Mouse (Mus musculus) T-helper 17 cell (primary cell): ENCODE data around the gene Sypl2.
"Not testable (repeated sequence)": the region's sequence is repeated elsewhere in the genome, so short reads cannot be mapped to it uniquely, and the experiment has no call there.

Experiments
- in situ Hi-C, 2 experiments: fragments of 300-600 bp; cut with MboI, MseI; formaldehyde crosslinking; loops; 1 replicate in 1 of 2; 2 replicates in 1 of 2; pipeline ENCODE4 v1.15.1; 2025; ENCODE audit warnings: high pct_unique_total_duplicates in 2 of 2

Sypl2 gene

DNA sequence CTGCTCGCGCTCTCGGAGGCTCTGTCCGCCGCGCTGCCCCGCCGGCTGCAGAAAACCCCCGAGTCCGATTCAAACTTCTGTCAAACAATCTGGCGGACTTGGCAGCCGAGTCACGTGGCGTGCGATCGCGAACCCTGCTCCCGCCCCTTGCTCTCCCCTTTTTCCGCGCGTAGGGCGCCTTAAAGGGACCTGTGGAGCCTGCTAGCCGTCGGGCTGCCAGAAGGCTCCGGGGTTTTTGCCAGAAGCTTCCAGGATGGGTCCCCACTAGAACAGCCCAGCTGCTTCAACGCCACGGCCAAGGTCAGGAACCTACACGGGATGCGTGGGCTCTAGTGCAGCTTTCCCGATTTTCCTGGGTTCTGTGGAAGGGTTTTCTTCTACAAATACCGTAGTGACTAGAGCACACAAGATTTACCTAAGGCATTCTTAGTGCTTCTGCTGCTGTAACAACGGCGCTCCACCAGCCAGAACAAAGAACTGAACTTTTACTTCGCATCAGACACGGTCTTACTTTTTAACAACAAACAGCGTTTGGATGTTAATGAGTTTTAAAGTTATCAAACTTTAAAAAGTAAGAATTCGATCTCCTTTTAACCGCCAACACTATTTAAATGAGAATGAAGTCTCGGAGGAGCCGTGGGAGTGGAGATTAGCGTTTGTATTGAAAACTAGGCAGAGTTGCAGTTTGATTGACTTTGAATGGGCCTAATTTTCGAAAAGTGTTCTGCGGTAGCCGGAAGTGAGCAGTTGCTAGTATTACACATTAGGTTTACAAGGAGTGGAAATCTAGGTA is at the start of gene Sypl2:
TSS of gene Sypl2 (minus strand) at position 91 of the 793 bp plus-strand sequence.
- in situ Hi-C loops, result no loop called here

- in situ Hi-C loops, result loop anchor here in 1 of 2 experiments (10.0 kb wide), 1 partner anchor 1505 kb away; no protein-coding TSS in a partner anchor
These were observed 32.9 kb upstream of the Sypl2 start for GRCm38 (mm10) chr3:108259319-108259718.

- in situ Hi-C loops, result loop anchor here in 1 of 2 experiments (10.0 kb wide), 1 partner anchor 1503 kb away; no protein-coding TSS in a partner anchor
These were observed 31.5 kb upstream of the Sypl2 start for GRCm38 (mm10) chr3:108257831-108258500.

DNA sequence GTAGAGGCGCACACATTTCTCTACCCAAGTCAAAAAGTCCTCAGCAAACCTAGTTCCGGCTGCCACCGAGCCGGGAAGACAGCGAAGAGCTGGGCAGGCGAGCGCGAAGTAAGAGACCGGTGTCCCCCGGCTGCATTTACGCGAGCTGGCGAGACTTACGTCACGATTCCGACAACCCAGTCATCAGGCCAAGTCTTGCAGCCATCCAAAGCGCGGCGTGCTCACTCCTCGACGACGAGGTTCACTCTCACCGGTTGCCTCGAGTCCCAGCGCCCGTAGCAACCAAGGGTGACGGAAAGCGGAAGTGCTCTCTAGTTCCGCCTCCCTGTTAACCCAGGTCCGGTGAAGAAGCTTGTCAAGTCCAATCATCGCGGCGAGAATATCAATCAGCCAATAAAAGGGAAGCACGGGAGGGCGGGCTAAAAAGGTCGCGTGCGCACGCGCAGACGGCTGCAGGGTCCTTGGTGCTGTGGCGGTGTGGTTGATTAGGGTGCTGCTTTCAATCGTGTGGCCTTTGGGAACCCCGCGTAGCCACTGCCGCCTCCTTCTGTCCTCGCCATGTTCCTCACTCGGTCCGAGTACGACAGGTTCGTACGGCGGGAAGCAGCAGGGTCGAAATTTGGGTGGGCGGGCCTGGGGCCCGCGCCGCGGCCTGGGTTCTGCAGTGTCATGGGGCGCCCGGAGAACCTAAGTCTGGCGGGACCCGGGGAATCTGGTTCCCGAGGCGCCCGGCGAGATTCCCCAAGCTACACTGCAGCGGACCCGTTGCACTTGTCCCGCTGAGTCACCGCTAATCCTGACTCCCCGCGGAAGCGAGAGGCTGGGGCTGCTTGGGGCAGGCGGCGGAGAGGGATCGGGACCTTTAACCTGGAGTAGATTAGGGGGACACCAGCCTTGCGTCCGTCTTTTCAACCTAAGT is 30.5 kb upstream of the Sypl2 start, which contains the start of gene Psma5:
TSS of gene Psma5 (plus strand) at position 208 of the 919 bp plus-strand sequence.
- in situ Hi-C loops, result loop anchor here in 1 of 2 experiments (10.0 kb wide), 1 partner anchor 1502 kb away; no protein-coding TSS in a partner anchor

DNA sequence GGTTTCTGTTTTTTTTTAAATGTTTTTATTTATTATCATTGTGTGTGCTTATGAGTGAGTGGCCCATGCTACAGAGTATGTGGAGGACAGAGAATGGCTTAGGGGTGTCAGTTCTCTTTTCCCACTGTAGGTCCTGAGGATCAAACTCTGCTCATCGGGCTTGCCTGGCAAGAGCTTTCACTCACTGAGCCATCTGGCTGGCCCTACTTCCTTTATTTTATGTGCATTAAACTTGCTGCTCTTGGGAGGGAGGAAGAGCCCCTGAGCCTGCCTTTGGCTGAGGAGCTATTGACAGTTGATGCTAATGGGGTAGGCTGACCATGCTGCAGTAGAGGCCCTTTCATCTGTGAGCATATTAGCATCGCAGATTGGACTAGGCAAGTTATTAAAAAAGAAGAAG is 20.4 kb upstream of the Sypl2 start:
- in situ Hi-C loops, result loop anchor here in 1 of 2 experiments (5.0 kb wide), 1 partner anchor 80 kb away; no protein-coding TSS in a partner anchor

DNA sequence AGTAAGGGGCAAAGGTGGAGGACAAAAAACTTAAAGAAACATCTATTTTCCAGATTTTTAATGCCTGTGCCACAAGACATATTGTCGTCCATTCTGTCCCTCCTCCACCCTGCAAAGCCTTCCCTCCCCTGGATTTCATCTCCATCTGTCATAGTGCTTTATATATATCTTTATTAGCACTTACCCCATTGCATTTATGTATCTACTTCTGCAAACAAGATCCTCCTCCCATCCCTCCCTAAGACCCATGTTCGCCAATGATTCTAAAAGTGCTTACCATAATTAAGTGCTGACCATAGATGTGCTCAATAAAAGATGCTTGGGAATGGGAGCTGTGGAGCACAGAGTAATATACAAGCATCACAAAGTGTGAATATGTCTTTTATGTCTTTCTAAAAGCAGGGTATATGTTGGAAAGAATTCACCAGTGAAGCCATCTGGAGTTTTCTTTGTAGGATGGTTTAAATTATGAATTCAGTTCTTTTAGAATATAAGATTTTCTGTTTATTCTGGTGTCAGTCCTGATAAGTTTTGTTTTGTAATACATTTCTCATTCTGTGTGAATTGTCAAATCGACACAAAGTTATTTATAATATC is 14.9 kb upstream of the Sypl2 start:
- in situ Hi-C loops, result no loop called here

DNA sequence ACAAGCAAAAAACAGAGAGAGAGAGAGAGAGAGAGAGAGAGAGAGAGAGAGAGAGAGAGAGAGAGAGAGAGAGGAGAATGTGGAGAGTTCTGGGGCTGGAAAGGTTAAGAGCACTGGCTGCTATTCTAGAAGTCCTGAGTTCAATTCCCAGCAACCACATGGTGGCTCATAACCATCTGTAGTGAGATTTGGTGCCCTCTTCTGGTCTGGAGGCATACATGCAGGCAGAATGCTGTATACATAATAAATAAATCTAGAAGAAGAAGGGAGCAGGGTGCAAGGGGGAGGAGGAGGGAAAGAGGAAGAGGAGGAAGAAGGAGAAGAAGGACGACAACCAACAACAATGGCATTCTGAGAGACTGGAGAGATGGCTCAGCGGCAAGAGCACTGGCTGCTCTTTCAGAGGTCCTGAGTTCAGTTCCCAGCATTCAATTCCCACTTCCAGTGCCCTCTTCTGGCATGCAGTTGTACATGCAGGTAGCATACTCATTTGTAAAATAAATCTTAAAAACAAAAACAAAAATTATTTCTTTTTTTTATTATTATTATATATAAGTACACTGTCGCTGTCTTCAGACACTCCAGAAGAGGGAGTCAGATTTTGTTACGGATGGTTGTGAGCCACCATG is 11.1 kb upstream of the Sypl2 start:
- in situ Hi-C loops, result not testable (repeated sequence)

DNA sequence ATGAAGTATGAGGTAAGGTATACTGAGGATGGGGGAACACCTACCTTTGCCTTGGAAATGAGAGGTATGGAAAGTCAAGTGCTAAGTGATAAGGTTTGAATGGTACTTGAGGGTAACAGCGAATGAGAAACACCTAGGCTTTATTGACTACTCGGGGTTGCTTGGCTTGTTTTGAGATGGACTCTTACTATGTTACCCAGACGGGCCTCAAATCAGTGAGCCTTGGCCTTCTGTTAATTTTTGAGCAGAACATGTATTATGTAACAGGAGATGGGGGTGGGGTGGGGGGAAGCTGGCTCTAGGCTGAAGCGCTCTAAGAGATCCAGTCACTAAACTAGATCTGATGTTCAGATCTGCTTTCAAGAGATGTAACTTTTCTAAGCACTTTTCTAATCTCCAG is 5.2 kb upstream of the Sypl2 start:
- in situ Hi-C loops, result no loop called here

GRCm38 (mm10) chr3:108227521-108227920 is 1.1 kb upstream of the Sypl2 start:
- in situ Hi-C loops, result no loop called here

- in situ Hi-C loops, result no loop called here
These were observed 514 bp downstream of the Sypl2 start for GRCm38 (mm10) chr3:108225711-108226557.

GRCm38 (mm10) chr3:108220661-108221060 is 5.8 kb downstream of the Sypl2 start:
- in situ Hi-C loops, result no loop called here

DNA sequence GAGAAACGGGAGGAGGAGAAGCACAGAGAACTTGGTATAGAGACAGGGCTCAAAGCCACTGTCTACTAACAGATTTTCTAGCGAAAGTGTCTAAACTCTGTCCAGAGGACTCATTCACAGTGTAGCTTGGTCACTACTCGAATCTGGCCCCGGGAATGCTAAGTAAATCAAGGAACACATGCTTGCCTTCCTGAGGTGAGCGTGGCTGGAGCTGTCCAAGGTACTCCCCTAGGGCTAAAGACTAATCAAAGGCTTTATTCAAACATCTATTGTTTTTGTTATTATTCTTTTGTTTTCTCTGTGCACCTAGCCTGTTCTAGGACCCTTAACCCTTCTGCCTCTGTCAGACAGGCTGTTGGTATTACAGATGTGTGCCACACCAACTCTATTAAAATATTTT is 11.7 kb downstream of the Sypl2 start:
- in situ Hi-C loops, result no loop called here

GRCm38 (mm10) chr3:108212406-108212805 is 14.0 kb downstream of the Sypl2 start:
- in situ Hi-C loops, result no loop called here

DNA sequence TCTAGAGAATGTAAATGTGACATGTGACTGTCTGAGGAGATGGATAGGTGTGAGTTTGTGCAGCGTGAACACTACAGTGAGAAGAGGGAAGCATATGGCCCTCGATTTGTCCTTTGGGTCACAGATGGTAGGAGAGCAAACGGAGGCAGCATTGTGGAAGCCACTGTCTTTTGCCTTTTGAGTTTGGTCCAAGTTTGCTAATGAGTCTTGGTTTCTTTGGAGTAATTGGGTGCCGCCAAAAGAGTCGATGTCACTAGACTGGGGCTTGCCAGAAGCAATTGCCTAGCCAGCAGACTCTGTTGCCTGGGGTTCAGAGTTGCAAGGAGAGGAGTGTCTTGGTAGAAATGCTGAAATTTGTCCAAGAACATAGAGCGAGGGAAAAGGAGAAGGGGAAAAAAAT is 14.6 kb downstream of the Sypl2 start:
- in situ Hi-C loops, result no loop called here

DNA sequence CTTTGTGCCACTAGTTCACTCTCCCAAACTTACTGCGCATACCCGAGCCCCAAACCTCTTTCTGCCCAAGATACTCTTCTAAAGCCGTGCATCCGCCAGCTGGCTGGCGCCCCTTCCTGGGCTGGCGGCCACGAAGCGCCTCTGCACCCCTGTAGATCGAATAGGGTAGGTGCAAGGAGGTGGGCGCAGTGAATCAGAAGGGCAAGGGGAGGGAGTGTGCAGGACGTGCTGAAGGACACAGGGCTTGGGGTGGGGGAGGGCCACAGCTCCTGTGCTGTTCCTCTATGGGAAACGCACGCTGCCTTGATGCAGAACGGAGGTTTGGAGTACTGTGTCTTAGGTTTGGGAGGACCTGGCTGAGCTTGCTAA is 15.7 kb downstream of the Sypl2 start, which contains the start of gene Atxn7l2:
TSS of gene Atxn7l2 (minus strand) at position 164 of the 369 bp plus-strand sequence.
- in situ Hi-C loops, result no loop called here

DNA sequence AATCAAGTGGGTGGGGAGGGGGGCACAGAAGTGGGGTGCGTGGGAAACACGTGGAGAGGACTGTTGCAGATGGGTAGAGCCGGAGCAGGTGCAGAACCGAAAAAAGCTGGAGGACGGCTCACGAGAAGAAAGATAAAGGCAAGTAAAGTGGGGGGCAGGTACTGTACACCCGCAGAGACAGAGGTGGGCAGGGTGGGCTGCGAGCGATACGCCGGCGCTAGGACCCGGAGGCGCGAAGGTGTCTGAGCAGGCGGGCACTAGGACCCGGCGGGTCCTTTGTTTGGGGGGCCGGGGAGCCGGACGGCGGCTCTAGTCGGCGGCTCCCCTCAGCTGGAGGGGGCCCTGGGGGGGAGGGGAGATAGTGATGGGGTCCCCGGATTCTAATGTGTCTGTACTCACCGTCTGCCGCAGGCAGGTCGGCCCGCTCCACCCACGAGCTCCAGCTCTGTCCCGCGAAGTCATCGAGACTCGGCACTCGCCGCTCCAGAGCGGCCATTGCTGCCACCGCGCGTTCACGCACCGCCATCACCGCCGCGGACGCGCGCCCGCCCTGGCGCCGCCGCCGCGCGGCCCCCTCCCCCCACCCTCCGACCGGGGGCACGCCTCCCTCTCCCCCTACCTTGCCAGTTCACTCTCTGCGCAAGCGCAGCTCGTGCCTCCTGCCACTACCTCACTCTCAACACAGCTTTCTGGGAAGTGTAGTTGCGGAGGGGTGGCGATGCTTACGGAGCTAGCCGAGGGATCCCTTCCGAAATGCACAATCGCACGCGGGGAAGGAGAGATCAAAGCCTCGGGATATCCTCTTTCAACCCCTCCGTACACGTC is 16.3 kb downstream of the Sypl2 start:
- in situ Hi-C loops, result no loop called here

- in situ Hi-C loops, result no loop called here
These were observed 16.9 kb downstream of the Sypl2 start for GRCm38 (mm10) chr3:108209536-108209935.

DNA sequence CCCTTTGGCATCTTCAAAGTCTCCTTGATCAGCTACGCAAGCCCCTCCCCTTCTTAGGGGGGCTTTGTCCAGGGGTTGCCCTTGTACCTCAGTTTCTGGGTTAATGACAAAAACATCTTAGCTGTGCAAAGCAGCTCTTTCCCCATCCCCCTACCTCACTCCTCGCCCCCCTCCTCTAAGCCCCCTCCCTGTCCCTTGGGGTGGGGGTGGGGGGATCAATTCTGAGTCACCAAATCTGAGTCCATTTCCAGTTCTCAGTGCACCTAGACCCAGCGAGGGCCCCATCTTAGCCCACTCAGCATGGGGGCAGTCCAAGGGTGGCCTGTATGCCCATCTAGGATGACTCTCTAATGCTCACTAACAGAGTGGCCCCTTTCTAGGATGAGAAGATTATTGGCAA is 17.4 kb downstream of the Sypl2 start:
- in situ Hi-C loops, result no loop called here
